Mouse (Mus musculus) NIH3T3 (cell line): ENCODE results near the gene Col13a1.

Source experiments
- DNase-seq: peaks from one replicate; pipeline ENCODE4 v3.0.0-alpha.2; 2012; ENCODE audit warnings: low read depth

The Col13a1 gene

GRCm38 (mm10) chr10:61978866-61979340, at the start of gene Col13a1:
Gene Col13a1, minus strand, starts transcription at chr10:61979108.
- DNase-seq: no peak

GRCm38 (mm10) chr10:62027699-62028098, 48.8 kb upstream of the Col13a1 start:
- no peak for DNase-seq

- peak; percentile 14 for DNase-seq
Observed at GRCm38 (mm10) chr10:62023821-62024551, 45.1 kb upstream of the Col13a1 start.

GRCm38 (mm10) chr10:62020068-62020620, 41.2 kb upstream of the Col13a1 start:
- no peak for DNase-seq

- DNase-seq: no peak
Observed at GRCm38 (mm10) chr10:62019386-62020067, 40.6 kb upstream of the Col13a1 start.

- no peak for DNase-seq
Observed at GRCm38 (mm10) chr10:62016947-62017346, 38.0 kb upstream of the Col13a1 start.

- no peak for DNase-seq
Observed at GRCm38 (mm10) chr10:62013190-62013589, 34.3 kb upstream of the Col13a1 start.

GRCm38 (mm10) chr10:62012371-62012770, 33.5 kb upstream of the Col13a1 start:
- DNase-seq: no peak

- DNase-seq: no peak
Observed at GRCm38 (mm10) chr10:62009981-62010500, 31.1 kb upstream of the Col13a1 start.

GRCm38 (mm10) chr10:62007958-62008357, 29.1 kb upstream of the Col13a1 start:
- DNase-seq: no peak

- no peak for DNase-seq
Observed at GRCm38 (mm10) chr10:62006371-62006770, 27.5 kb upstream of the Col13a1 start.

GRCm38 (mm10) chr10:62000216-62000615, 21.3 kb upstream of the Col13a1 start:
- DNase-seq: no peak

- no peak for DNase-seq
Observed at GRCm38 (mm10) chr10:61999766-62000165, 20.9 kb upstream of the Col13a1 start.

- DNase-seq: no peak
Observed at GRCm38 (mm10) chr10:61991481-61992424, 12.8 kb upstream of the Col13a1 start.

- peak; percentile 84 for DNase-seq
Observed at GRCm38 (mm10) chr10:61980424-61980823, 1.5 kb upstream of the Col13a1 start.

GRCm38 (mm10) chr10:61978112-61978865, 619 bp downstream of the Col13a1 start:
- DNase-seq: no peak

GRCm38 (mm10) chr10:61977392-61978096, 1.4 kb downstream of the Col13a1 start:
- no peak for DNase-seq

GRCm38 (mm10) chr10:61976987-61977386, 1.9 kb downstream of the Col13a1 start:
- no peak for DNase-seq

GRCm38 (mm10) chr10:61974581-61974980, 4.3 kb downstream of the Col13a1 start:
- no peak for DNase-seq

- DNase-seq: no peak
Observed at GRCm38 (mm10) chr10:61972041-61972440, 6.9 kb downstream of the Col13a1 start.
